Mouse (Mus musculus) embryonic fibroblast, embryonic 13.5 days (primary cell): ENCODE results near the gene Cacna2d4.

Experiments
- CTCF ChIP-seq: IDR thresholded peaks from 2 replicates; pipeline ENCODE4 v1.5.1; 2011; ENCODE audit warnings: mild to moderate bottlenecking, control low read depth, low read length, moderate library complexity, borderline replicate concordance; ENCODE audit not compliant: insufficient read depth
- POLR2A ChIP-seq: IDR thresholded peaks from 2 replicates; pipeline ENCODE4 v1.6.1; 2011; ENCODE audit warnings: low read depth, mild to moderate bottlenecking, control low read depth, low read length, moderate library complexity

- TF ChIP-seq CTCF (no peak), POLR2A (no peak)
These were observed 127.3 kb downstream of the Cacna2d4 start for GRCm38 (mm10) chr6:119363593-119363992.
